Mouse (Mus musculus) liver, embryonic 16.5 days (tissue): Measurements from ENCODE around the gene A730009L09Rik. TPM values are rescaled to one million over a fixed set of nuclear protein-coding genes. Genes with fewer than 3 reads are reported as not detected.

Experiments
- ATAC-seq: fragments of 200-750 bp; cut with Nextera tagmentation; 2 replicates; pipeline ENCODE4 v1.8.0; 2017; ENCODE audit warnings: low read depth, mild to moderate bottlenecking, moderate number of reproducible peaks, moderate library complexity
- H3K27ac ChIP-seq: fragments of 300-500 bp; sonication (generic); 2 replicates; pipeline ENCODE4 v1.5.1; 2014; ENCODE audit warnings: mild to moderate bottlenecking, low read length
- H3K27me3 ChIP-seq: fragments of 300-500 bp; sonication (generic); 2 replicates; pipeline ENCODE4 v1.6.1; 2014; ENCODE audit warnings: low read depth, low read length, mixed read lengths; ENCODE audit not compliant: control insufficient read depth, insufficient read depth
- H3K36me3 ChIP-seq: fragments of 300-500 bp; sonication (generic); 2 replicates; pipeline ENCODE4 v1.6.1; 2014; ENCODE audit warnings: mild to moderate bottlenecking; ENCODE audit not compliant: control insufficient read depth, insufficient read depth
- H3K4me1 ChIP-seq: fragments of 300-500 bp; sonication (generic); 2 replicates; pipeline ENCODE4 v1.6.1; 2014; ENCODE audit warnings: low read depth, low read length, mixed read lengths; ENCODE audit not compliant: control insufficient read depth
- H3K4me2 ChIP-seq: fragments of 300-500 bp; sonication (generic); 2 replicates; pipeline ENCODE4 v1.6.1; 2014; ENCODE audit warnings: low read depth, low read length, mixed read lengths
- H3K4me3 ChIP-seq: fragments of 300-500 bp; sonication (generic); 2 replicates; pipeline ENCODE4 v1.5.1; 2014; ENCODE audit warnings: low read depth, mild to moderate bottlenecking, low read length
- H3K9ac ChIP-seq: fragments of 300-500 bp; sonication (generic); 2 replicates; pipeline ENCODE4 v1.6.1; 2014; ENCODE audit warnings: low read depth, low read length
- H3K9me3 ChIP-seq: fragments of 300-500 bp; sonication (generic); replicated peaks from 2 replicates; pipeline ENCODE4 v1.6.1; 2016; ENCODE audit warnings: low read length; ENCODE audit not compliant: control insufficient read depth
- WGBS: fragments of 180-500 bp; shearing (Covaris S2); extraction: QIAGEN DNeasy Blood & Tissue Kit; methylation state at CpG from one replicate; pipeline ENCODE4 v1.1.7; 2014; ENCODE audit not compliant: insufficient replicate concordance; 5-methylcytosine and 5-hydroxymethylcytosine counted together
- polyA plus RNA-seq: library from polyadenylated mRNA; unstranded; fragments of >200 nt; fragmentation: Nextera tagmentation; extraction: Ambion mirVana; gene quantifications from 2 replicates; pipeline ENCODE4 v1.2.1, GENCODE M21; 2015

Gene A730009L09Rik
- polyA plus RNA-seq, 1 experiment from 2014 or later: not detected

DNA sequence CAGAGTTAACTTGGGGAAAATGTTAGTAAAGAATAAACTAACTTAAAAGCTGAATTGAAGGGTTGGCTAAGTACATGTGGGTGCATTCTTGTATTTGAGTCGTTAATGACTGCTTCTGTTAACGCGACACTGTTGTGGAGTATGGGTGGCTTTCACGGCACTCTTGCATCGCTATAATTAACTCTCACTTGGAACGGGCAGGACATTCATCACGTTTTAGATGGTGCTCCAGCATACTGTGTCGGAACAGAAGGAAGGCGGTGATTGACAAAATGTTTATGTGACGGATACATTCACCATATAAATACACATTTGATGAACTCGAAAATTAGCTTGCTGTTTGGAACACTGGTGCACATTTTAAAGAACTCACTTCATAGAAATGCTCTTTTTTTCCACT is 29.0 kb upstream of the A730009L09Rik start:
- ATAC-seq: no peak
- Histone ChIP-seq H3K9me3 (no peaks in the 10 kb centered on the region), H3K27ac (no peak overlapping the region), H3K9ac (no peak overlapping the region), H3K4me3 (no peak overlapping the region), H3K4me1 (no peaks in the 10 kb centered on the region), H3K36me3 (no peaks in the 10 kb centered on the region), H3K27me3 (no peaks in the 10 kb centered on the region), H3K4me2 (no peak overlapping the region)
- 74% methylated on average over 11 of the region's 11 CpGs for WGBS

GRCm38 (mm10) chr16:84494818-84495217 is 20.1 kb upstream of the A730009L09Rik start:
- WGBS: 73% methylated on average over 3 of the region's 3 CpGs
- no peak overlapping the region for H3K9ac ChIP-seq
- no peaks in the 10 kb centered on the region for H3K9me3 ChIP-seq
- H3K4me3 ChIP-seq: no peak overlapping the region
- no peaks in the 10 kb centered on the region for H3K36me3 ChIP-seq
- H3K27ac ChIP-seq: no peak overlapping the region
- H3K27me3 ChIP-seq: no peaks in the 10 kb centered on the region
- ATAC-seq: no peak
- H3K4me1 ChIP-seq: no peaks in the 10 kb centered on the region
- no peak overlapping the region for H3K4me2 ChIP-seq

GRCm38 (mm10) chr16:84495438-84495837 is 19.5 kb upstream of the A730009L09Rik start:
- ATAC-seq: no peak
- Histone ChIP-seq H3K4me3 (no peak overlapping the region), H3K27me3 (no peaks in the 10 kb centered on the region), H3K4me2 (no peak overlapping the region), H3K4me1 (no peaks in the 10 kb centered on the region), H3K9ac (no peak overlapping the region), H3K27ac (no peak overlapping the region), H3K9me3 (no peaks in the 10 kb centered on the region), H3K36me3 (no peaks in the 10 kb centered on the region)
- WGBS: 35% methylated on average over 2 of the region's 2 CpGs

DNA sequence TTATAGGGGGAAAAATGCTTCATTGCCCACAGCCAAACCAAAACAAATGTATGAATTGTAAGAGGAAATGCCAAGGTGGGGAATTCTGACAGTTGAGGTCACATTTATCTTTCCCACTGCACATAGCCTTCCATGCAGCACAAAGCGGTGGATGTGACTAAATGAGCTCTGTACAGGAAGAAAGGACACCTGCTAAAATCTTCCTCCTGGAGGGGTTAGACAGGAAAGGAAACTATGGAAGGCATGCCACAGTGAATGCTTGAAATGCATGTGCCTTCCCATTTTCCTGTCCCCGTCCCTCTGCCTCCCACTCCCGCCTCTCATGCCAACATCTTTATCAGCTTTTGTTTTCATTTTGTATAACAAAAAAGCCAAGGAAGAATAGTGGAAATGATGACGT is 7.2 kb upstream of the A730009L09Rik start:
- no peak overlapping the region for H3K9ac ChIP-seq
- no peaks in the 10 kb centered on the region for H3K27me3 ChIP-seq
- H3K27ac ChIP-seq: no peak overlapping the region
- no peaks in the 10 kb centered on the region for H3K9me3 ChIP-seq
- no peaks in the 10 kb centered on the region for H3K36me3 ChIP-seq
- no peak overlapping the region for H3K4me2 ChIP-seq
- 47% methylated on average over 4 of the region's 4 CpGs for WGBS
- no peaks in the 10 kb centered on the region for H3K4me1 ChIP-seq
- ATAC-seq: no peak
- no peak overlapping the region for H3K4me3 ChIP-seq

GRCm38 (mm10) chr16:84521975-84522635 is 7.2 kb downstream of the A730009L09Rik start:
- Histone ChIP-seq H3K4me2 (no peak overlapping the region), H3K36me3 (no peaks in the 10 kb centered on the region), H3K27ac (no peak overlapping the region), H3K4me3 (no peak overlapping the region), H3K9me3 (no peaks in the 10 kb centered on the region), H3K9ac (no peak overlapping the region), H3K27me3 (no peaks in the 10 kb centered on the region), H3K4me1 (no peaks in the 10 kb centered on the region)
- 70% methylated on average over 11 of the region's 11 CpGs for WGBS
- ATAC-seq: no peak

DNA sequence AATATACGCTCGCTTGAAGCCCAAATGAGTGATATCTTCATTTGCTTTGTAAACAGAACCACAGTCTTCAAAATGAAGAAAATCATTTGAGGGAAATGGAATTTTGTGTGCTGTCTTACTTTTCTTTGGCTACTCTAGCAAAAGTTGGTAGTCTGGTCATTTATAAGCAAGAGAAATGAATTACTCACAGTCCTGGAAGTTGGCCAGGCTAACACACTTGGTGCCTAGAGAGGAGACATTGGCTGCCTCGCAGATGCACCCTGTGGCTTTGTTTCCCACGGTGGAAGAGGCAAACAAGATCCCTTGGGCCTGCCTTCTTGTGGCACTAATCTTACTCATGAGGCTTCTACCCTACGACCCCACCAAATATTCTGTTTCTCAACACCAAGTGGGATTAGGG is 8.1 kb downstream of the A730009L09Rik start:
- Histone ChIP-seq H3K4me3 (no peak overlapping the region), H3K4me1 (no peaks in the 10 kb centered on the region), H3K4me2 (no peak overlapping the region), H3K9ac (no peak overlapping the region), H3K27me3 (no peaks in the 10 kb centered on the region), H3K36me3 (no peaks in the 10 kb centered on the region), H3K9me3 (no peaks in the 10 kb centered on the region), H3K27ac (no peak overlapping the region)
- no peak for ATAC-seq
- 59% methylated on average over 5 of the region's 5 CpGs for WGBS

DNA sequence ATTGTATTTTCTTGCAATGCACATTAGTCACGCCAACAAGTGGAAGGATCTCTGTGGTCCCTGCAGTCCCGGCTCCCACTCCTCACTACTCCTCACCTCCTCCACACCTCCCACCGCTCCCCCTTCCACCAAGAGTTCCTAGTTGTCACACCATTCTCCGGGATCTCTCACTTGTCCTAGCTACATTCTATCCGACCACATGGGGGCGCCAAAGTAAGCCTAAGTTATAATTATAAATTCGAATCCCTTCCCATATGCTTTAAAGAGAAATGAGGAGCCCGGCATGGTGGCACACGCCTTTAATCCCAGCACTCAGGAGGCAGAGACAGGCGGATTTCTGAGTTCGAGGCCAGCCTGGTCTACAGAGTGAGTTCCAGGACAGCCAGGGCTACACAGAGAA is 12.5 kb downstream of the A730009L09Rik start:
- Histone ChIP-seq H3K4me3 (no peak overlapping the region), H3K27ac (no peak overlapping the region), H3K4me1 (no peaks in the 10 kb centered on the region), H3K27me3 (no peaks in the 10 kb centered on the region), H3K36me3 (no peaks in the 10 kb centered on the region), H3K9me3 (no peaks in the 10 kb centered on the region), H3K4me2 (no peak overlapping the region), H3K9ac (no peak overlapping the region)
- WGBS: 28% methylated on average over 11 of the region's 11 CpGs
- ATAC-seq: no peak

GRCm38 (mm10) chr16:84532803-84533202 is 17.9 kb downstream of the A730009L09Rik start:
- Histone ChIP-seq H3K27me3 (no peaks in the 10 kb centered on the region), H3K4me2 (no peak overlapping the region), H3K4me1 (no peaks in the 10 kb centered on the region), H3K27ac (no peak overlapping the region), H3K9ac (no peak overlapping the region), H3K36me3 (no peaks in the 10 kb centered on the region), H3K4me3 (no peak overlapping the region), H3K9me3 (no peaks in the 10 kb centered on the region)
- WGBS: 62% methylated on average over 3 of the region's 3 CpGs
- ATAC-seq: no peak

DNA sequence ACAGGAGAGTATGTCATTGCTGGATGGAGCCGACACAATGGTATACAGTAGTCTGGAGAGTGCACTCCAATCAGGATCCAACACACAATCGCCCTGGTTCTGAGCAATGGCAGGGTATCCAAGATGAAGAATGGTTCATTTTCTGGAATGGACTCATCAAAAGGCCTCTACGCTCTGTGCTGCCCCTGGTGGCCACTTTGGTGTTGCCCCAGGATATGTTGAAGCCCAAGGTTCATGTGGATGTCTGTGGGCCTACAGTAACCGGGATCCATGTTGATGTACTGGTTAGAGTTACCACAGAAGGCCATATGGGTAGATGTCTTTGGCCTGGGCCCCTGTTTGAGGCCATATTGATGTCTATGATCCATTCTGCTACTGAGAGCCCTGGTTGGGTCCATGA is 31.1 kb downstream of the A730009L09Rik start:
- Histone ChIP-seq H3K27ac (no peak overlapping the region), H3K36me3 (no peaks in the 10 kb centered on the region), H3K27me3 (no peaks in the 10 kb centered on the region), H3K9me3 (no peaks in the 10 kb centered on the region), H3K4me1 (no peaks in the 10 kb centered on the region), H3K4me2 (no peak overlapping the region), H3K9ac (no peak overlapping the region), H3K4me3 (no peak overlapping the region)
- no peak for ATAC-seq
- WGBS: 61% methylated on average over 4 of the region's 4 CpGs
